ENCODE assay signal across 9 mouse cellular contexts in genomic region chr10:98744246-98744645, GRCm38 (mm10).
DNase-seq lines count a peak whose midpoint lies in the region; ATAC-seq lines count a peak whose summit lies in the region.
"Had no signal": no experiment of that assay in that cellular context is flagged by ENCODE, and none has a peak within 500 bp of the region (broad histone marks: within the 10 kb centered on the region; RNA-seq: fewer than 3 reads in every experiment).

No protein-coding gene starts in this region.

- peak; percentile 65 to 70 for DNase-seq in spleen, postnatal 36 days (ENCODE audit: low spot score in 2 of 2)
- no peak for DNase-seq in spleen, postnatal 14 days (ENCODE audit: low spot score in 2 of 2)
- peak; percentile 27 for DNase-seq in embryo, embryonic 9.5 days (ENCODE audit: extremely low spot score)
- no peak for DNase-seq in left cerebral cortex, adult 11 months (ENCODE audit: low spot score)
- DNase-seq in cerebellum, postnatal 10 days, result no peak
- no peak for DNase-seq in urinary bladder, postnatal 4 days (ENCODE audit: low spot score in 2 of 2)

- no peaks in the 10 kb centered on the region for H3K9me3 ChIP-seq in liver, embryonic 16.5 days (replicated peaks; ENCODE audit: control insufficient read depth, low read length)
- H3K9me3 ChIP-seq: hindbrain, embryonic 10.5 days; neural tube, embryonic 13.5 days had no signal

- no peak overlapping the region for H3K4me2 ChIP-seq in liver, embryonic 16.5 days (ENCODE audit: low read depth, low read length)
- H3K4me2 ChIP-seq: neural tube, embryonic 13.5 days had no signal

- H3K9ac ChIP-seq in liver, embryonic 16.5 days (ENCODE audit: low read depth, low read length), result no peak overlapping the region
- H3K9ac ChIP-seq: neural tube, embryonic 13.5 days had no signal

- no peaks in the 10 kb centered on the region for H3K36me3 ChIP-seq in liver, embryonic 16.5 days (ENCODE audit: control insufficient read depth, insufficient read depth)
- H3K36me3 ChIP-seq: hindbrain, embryonic 10.5 days; neural tube, embryonic 13.5 days had no signal

- no peaks in the 10 kb centered on the region for H3K27me3 ChIP-seq in liver, embryonic 16.5 days (ENCODE audit: control insufficient read depth, insufficient read depth, low read depth, low read length)
- H3K27me3 ChIP-seq: neural tube, embryonic 13.5 days had no signal

- 0 out of 2 replicates have a peak, but pooled peaks have one; percentile 24 for ATAC-seq in liver, embryonic 16.5 days (ENCODE audit: low read depth)

- H3K4me1 ChIP-seq in liver, embryonic 16.5 days (ENCODE audit: control insufficient read depth, low read depth, low read length), result peaks cover 2% of the 10 kb centered on the region; the same call in 1 of the 2 replicates

- 0 out of 2 replicates have a peak overlapping the region, but pooled peaks have one; percentile 7 for H3K27ac ChIP-seq in liver, embryonic 16.5 days (ENCODE audit: low read length)
- H3K27ac ChIP-seq: hindbrain, embryonic 10.5 days; neural tube, embryonic 13.5 days had no signal

- no peak overlapping the region for H3K4me3 ChIP-seq in liver, embryonic 16.5 days (ENCODE audit: low read depth, low read length)
- H3K4me3 ChIP-seq: hindbrain, embryonic 10.5 days; neural tube, embryonic 13.5 days had no signal

- 11% methylated on average over 6 of the region's 6 CpGs for WGBS in liver, embryonic 16.5 days (ENCODE audit: insufficient replicate concordance)

Comparison
In these comparisons a context has a peak if more than half of its experiments do, and no peak if none do; other contexts are left out.
1. DNase-seq: peak in spleen, postnatal 36 days (2 of 2) and embryo, embryonic 9.5 days (single experiment); none in spleen, postnatal 14 days (0 of 2), left cerebral cortex, adult 11 months (single experiment), cerebellum, postnatal 10 days (0 of 2) and urinary bladder, postnatal 4 days (0 of 2).